Mouse (Mus musculus): ENCODE measurements around the gene Ndrg3.

DNA sequence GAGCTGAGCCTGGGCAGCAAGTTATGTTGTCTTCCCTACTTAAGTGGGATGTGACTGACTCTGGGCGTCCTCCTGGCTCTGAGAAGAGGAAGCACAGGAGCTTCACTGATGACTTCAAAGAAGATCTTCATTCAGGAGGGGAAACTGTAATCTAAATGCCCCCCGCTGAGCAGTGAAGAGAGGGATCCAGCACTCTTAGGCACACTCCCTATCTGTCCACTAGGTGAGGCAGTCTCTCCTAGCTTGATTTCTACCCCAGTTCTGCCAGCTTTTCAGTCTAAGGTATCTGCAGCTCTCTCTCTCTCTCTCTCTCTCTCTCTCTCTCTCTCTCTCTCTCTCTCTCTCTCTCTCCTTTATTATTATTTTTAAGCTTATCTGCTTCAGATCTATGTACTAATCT, 88.5 kb downstream of the Ndrg3 start:
- TF ChIP-seq EP300 (IDR thresholded peaks at IDR 0.05; ENCODE audit: low read depth) (no peak), CTCF (IDR thresholded peaks at IDR 0.05; ENCODE audit: low read depth) (peak; percentile 62)
